ENCODE assay signal across 8 mouse cellular contexts in genomic region chr8:124398843-124399402, GRCm38 (mm10). TPM values are rescaled to one million over a fixed set of nuclear protein-coding genes. Genes with fewer than 3 reads are reported as not detected.
A peak's percentile ranks its signal among the peaks of the same experiment; 100 is the strongest.
DNase-seq lines count a peak whose midpoint lies in the region; TF ChIP-seq lines count a peak whose summit lies in the region.

No protein-coding gene starts in this region.

- DNase-seq in gastrocnemius, postnatal 14 days, result peak; percentile 31
- DNase-seq in gastrocnemius, postnatal 36 days, result no peak
- peak; percentile 52 for DNase-seq in right cerebral cortex, postnatal 14 days
- no peak for DNase-seq in right cerebral cortex, postnatal 36 days (ENCODE audit: low spot score in 2 of 2)
- DNase-seq in cerebellum, postnatal 10 days, result peak; percentile 80 to 85
- peak; percentile 6 to 70 for DNase-seq in kidney, postnatal 36 days
- no peak for DNase-seq in layer of hippocampus, adult 11-12 months (ENCODE audit: low spot score)

- peak; percentile 41; the same call in 1 of the 2 replicates for TF ChIP-seq CTCF in small intestine, adult 2 months (IDR thresholded peaks at IDR 0.05; ENCODE audit: extremely low read depth, insufficient read length, insufficient replicate concordance, low read depth, low read length)

- no peaks in the 10 kb centered on the region for H3K27me3 ChIP-seq in small intestine, adult 2 months (ENCODE audit: control insufficient read depth, insufficient read depth, low read length)

- no peak for TF ChIP-seq POLR2A in small intestine, adult 2 months (IDR thresholded peaks at IDR 0.05; ENCODE audit: low read depth, low read length)

- WGBS in small intestine, adult 2 months, result 32% methylated on average over 12 of the region's 12 CpGs

- no peak overlapping the region for H3K27ac ChIP-seq in small intestine, adult 2 months (ENCODE audit: insufficient read depth, low read depth, low read length)

- H3K36me3 ChIP-seq in small intestine, adult 2 months (ENCODE audit: control insufficient read depth, insufficient read depth, low read length), result no peaks in the 10 kb centered on the region

- H3K4me3 ChIP-seq in small intestine, adult 2 months (ENCODE audit: low read depth, low read length), result no peak overlapping the region

- no peaks in the 10 kb centered on the region for H3K4me1 ChIP-seq in small intestine, adult 2 months (ENCODE audit: control insufficient read depth, insufficient read depth, insufficient read length, low read length)

- intact Hi-C loops in gastrocnemius, postnatal 14 days (cut with DNase I; ENCODE audit: low total_unique reads), result loop anchor here (5.0 kb wide), 1 partner anchor 173 kb away; no protein-coding TSS in a partner anchor
- intact Hi-C loops in gastrocnemius, postnatal 36 days (cut with DNase I), result no loop called here

RNA-seq across cellular contexts. Expression of gene Pgbd5, which starts 40.5 kb away (rescaled TPM):
- total RNA-seq in gastrocnemius, postnatal 14 days (2021), result under 1 TPM; 0.57 to 0.73 TPM
- under 1 TPM; 0.15 to 0.25 TPM for total RNA-seq in gastrocnemius, postnatal 36 days (2021)
- 2.3 and 2.8 TPM in 2 replicates for polyA plus RNA-seq in small intestine, adult 2 months (2012; rRNA removed)

Comparison
In these comparisons a context has a peak if more than half of its experiments do, and no peak if none do; other contexts are left out.
1. DNase-seq: peak in gastrocnemius, postnatal 14 days (single experiment), right cerebral cortex, postnatal 14 days (single experiment), cerebellum, postnatal 10 days (2 of 2) and kidney, postnatal 36 days (2 of 2); none in gastrocnemius, postnatal 36 days (0 of 2), right cerebral cortex, postnatal 36 days (0 of 2) and layer of hippocampus, adult 11-12 months (single experiment).